Mouse (Mus musculus) forebrain, embryonic 13.5 days (tissue): ENCODE data around the gene Mbd5. TPM values are rescaled to one million over a fixed set of nuclear protein-coding genes. Genes with fewer than 3 reads are reported as not detected.

Experiments
- ATAC-seq: fragments of 200-750 bp; cut with Nextera tagmentation; 2 replicates; pipeline ENCODE4 v1.8.0; 2017
- H3K27ac ChIP-seq: fragments of 300-500 bp; sonication (generic); 2 replicates; pipeline ENCODE4 v1.5.1; 2015; ENCODE audit warnings: inconsistent platforms, mild to moderate bottlenecking, moderate library complexity
- H3K27me3 ChIP-seq: fragments of 300-500 bp; sonication (generic); 2 replicates; pipeline ENCODE4 v1.6.1; 2015; ENCODE audit warnings: mild to moderate bottlenecking, inconsistent platforms
- H3K36me3 ChIP-seq: fragments of 300-500 bp; sonication (generic); 2 replicates; pipeline ENCODE4 v1.6.1; 2015; ENCODE audit warnings: mild to moderate bottlenecking, inconsistent platforms; ENCODE audit not compliant: poor library complexity, severe bottlenecking
- H3K4me1 ChIP-seq: fragments of 300-500 bp; sonication (generic); 2 replicates; pipeline ENCODE4 v1.6.1; 2015; ENCODE audit warnings: inconsistent platforms
- H3K4me2 ChIP-seq: fragments of 300-500 bp; sonication (generic); 2 replicates; pipeline ENCODE4 v1.6.1; 2015; ENCODE audit warnings: inconsistent platforms, mild to moderate bottlenecking, moderate library complexity
- H3K4me3 ChIP-seq: fragments of 300-500 bp; sonication (generic); 2 replicates; pipeline ENCODE4 v1.5.1; 2015; ENCODE audit warnings: mild to moderate bottlenecking, inconsistent platforms
- H3K9ac ChIP-seq: fragments of 300-500 bp; sonication (generic); 2 replicates; pipeline ENCODE4 v1.6.1; 2015; ENCODE audit warnings: mild to moderate bottlenecking, inconsistent platforms
- H3K9me3 ChIP-seq: fragments of 300-500 bp; sonication (generic); replicated peaks from 2 replicates; pipeline ENCODE4 v1.6.1; 2016; ENCODE audit warnings: inconsistent platforms
- WGBS: fragments of 180-500 bp; shearing (Covaris S2); methylation state at CpG from one replicate; pipeline ENCODE4 v1.1.7; 2015; 5-methylcytosine and 5-hydroxymethylcytosine counted together
- polyA plus RNA-seq: library from polyadenylated mRNA; unstranded; fragments of >200 nt; fragmentation: Nextera tagmentation; extraction: Ambion mirVana; gene quantifications from 2 replicates; pipeline ENCODE4 v1.2.1, GENCODE M21; 2015

Mbd5 gene
- polyA plus RNA-seq, 1 experiment from 2014 or later, result 33.0 TPM

DNA sequence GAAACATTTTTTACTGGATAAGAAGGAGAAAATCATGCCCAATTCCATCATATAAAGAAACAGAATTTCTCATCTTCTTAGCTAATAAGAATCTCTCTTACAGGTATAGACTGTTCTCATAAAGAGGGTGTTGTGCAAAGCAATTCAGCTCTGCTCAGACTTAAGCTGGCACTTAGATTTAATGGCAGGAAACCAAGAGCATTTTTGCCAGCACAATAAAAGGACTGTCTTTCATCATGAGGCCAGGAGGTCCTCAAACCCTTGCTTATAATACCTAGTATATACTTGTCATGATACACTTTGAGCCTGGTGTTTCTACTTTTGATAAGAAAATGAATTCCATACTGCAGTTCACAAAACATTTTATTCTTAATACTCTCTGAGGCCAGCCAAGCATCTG lies 331.2 kb downstream of the Mbd5 start:
- Histone ChIP-seq H3K4me1 (no peaks in the 10 kb centered on the region), H3K27ac (no peak overlapping the region), H3K36me3 (peaks cover 7% of the 10 kb centered on the region), H3K9me3 (no peaks in the 10 kb centered on the region), H3K9ac (no peak overlapping the region), H3K4me2 (no peak overlapping the region), H3K27me3 (no peaks in the 10 kb centered on the region), H3K4me3 (no peak overlapping the region)
- no peak for ATAC-seq

DNA sequence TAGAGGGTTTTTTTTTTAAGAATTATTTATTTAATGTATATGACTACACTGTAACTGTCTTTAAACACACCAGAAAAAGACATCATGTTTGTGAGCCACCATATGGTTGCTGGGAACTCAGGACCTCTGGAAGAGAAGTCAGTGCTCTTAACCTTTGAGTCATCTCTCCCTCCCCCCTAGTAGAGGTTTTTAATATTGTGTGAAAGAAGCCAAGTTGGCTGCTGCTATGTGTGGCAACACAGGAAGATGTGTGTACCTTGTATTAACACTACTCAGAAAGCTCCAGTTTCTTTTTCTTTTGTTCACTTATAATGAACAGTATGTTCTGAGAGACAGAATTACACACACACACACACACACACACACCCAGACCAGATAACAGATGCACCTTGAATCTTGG lies 334.3 kb downstream of the Mbd5 start:
- H3K27ac ChIP-seq, result no peak overlapping the region
- no peak overlapping the region for H3K4me3 ChIP-seq
- H3K9me3 ChIP-seq, result no peaks in the 10 kb centered on the region
- H3K4me2 ChIP-seq, result no peak overlapping the region
- H3K27me3 ChIP-seq, result no peaks in the 10 kb centered on the region
- peaks cover 5% of the 10 kb centered on the region for H3K36me3 ChIP-seq
- no peak for ATAC-seq
- H3K4me1 ChIP-seq, result peaks cover 6% of the 10 kb centered on the region
- no peak overlapping the region for H3K9ac ChIP-seq

DNA sequence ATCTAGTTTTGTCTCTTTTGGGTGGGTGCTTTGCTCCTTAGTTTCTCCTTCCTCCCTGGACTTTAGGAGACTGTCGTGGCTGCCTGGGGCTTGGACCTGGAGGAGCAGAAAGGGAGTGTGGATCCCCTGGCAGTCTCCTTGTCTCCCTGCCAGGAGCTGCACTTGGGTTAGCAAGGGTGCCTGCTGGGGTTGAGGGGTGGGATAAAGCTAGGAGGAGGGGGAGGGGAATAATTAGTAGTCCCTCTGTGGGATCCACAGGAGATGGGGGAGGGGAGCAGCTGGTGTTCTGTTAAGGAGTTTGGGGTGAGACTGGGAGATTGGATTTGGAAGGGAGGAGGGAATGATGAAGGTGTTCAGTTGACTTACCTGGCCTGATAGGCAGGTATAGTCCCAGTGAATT lies 337.7 kb downstream of the Mbd5 start:
- Histone ChIP-seq H3K4me1 (peaks cover 6% of the 10 kb centered on the region), H3K9me3 (no peaks in the 10 kb centered on the region), H3K36me3 (peaks cover 9% of the 10 kb centered on the region; the same call in 1 of the 2 replicates), H3K27me3 (no peaks in the 10 kb centered on the region), H3K9ac (no peak overlapping the region), H3K4me3 (no peak overlapping the region), H3K27ac (no peak overlapping the region), H3K4me2 (no peak overlapping the region)
- WGBS, result 6% methylated on average over 1 of the region's 1 CpGs
- no peak for ATAC-seq

DNA sequence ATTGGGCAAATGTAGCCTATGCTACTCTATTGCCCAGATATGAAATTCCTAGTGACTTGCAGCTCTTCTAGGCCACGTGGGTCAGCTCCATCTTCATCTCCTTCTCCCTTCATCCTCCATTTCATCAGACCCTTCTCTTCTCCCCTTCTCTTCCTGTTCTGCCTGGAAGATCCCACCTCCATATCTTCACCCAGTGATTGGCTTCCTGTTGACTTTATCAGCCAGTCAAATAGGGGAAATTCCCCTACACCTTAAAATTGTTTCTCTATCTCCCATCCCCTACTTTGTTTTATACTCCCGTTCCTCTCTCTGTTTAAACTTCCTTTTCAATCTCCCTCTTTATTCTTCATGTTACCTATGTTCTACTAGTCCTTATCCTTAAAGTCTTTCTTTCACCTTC lies 342.4 kb downstream of the Mbd5 start:
- Histone ChIP-seq H3K27me3 (no peaks in the 10 kb centered on the region), H3K4me1 (peaks cover 5% of the 10 kb centered on the region), H3K9me3 (no peaks in the 10 kb centered on the region), H3K27ac (no peak overlapping the region), H3K4me2 (no peak overlapping the region), H3K36me3 (peaks cover 9% of the 10 kb centered on the region; the same call in 1 of the 2 replicates), H3K4me3 (no peak overlapping the region), H3K9ac (no peak overlapping the region)
- no peak for ATAC-seq
- 84% methylated on average over 2 of the region's 2 CpGs for WGBS

DNA sequence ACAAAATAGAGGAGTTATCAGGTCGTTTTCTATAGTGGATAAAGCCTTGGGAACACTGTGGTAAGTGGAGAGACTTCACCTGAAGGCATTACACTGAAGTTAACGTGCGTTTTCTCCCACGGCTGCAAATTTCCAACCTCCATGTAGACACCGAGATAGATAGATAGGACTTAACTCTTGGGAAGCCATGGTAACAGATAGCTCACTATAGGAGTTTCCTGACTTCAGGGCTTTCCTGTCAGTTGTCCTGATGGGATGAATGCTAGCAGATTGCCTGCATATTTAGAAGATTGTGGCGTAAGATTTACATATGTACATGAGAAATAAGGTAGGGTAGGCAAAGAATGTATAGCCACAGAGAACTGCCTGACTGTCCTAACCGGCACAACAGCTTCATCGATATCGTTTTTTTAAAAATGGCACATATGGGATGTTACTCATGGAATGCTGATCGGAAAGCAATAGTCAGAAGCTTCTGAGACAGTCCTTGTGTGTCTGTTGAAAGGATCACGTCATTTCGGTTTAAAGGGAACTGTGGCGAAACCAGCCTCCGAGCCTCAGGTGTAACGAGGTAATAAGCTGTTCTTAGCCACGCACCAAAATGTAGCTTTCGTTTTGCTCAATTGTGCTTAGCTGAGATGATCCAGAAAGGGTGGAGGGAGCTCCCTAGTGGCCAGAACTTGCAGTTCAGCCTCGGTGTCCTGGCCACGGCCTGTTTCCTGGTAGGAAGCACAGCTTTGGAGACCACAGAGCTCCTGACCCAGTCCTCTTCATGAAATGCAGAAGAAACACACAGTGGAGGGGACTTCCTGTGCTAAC lies 363.5 kb downstream of the Mbd5 start:
- peak overlapping the region; percentile 33 for H3K4me3 ChIP-seq
- H3K27me3 ChIP-seq, result no peaks in the 10 kb centered on the region
- no peaks in the 10 kb centered on the region for H3K9me3 ChIP-seq
- H3K9ac ChIP-seq, result peak overlapping the region; percentile 51
- peak overlapping the region; percentile 58 for H3K4me2 ChIP-seq
- no peak overlapping the region for H3K27ac ChIP-seq
- no peaks in the 10 kb centered on the region for H3K36me3 ChIP-seq
- 45% methylated on average over 19 of the region's 19 CpGs for WGBS
- no peaks in the 10 kb centered on the region for H3K4me1 ChIP-seq
- peak; percentile 93 for ATAC-seq

DNA sequence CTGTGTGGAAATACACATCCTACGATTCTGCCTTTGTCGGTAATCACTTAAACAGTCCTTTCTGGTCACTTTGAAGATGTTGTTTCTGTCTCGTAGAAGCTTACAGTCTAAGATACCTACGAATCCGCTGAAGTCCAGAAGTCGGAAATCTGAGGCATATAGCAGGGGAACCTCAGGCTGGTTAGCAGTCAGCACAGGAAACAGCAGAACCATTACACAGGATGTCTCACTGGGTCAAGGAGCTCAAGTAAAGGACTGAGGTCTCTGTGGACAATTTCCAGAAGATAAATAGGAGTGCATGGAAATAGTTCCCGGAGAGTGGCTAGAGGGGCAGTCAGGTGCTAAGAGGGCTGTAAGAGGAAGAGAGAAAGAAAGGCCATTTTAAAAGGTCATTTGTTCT lies 384.3 kb downstream of the Mbd5 start:
- Histone ChIP-seq H3K27me3 (no peaks in the 10 kb centered on the region), H3K36me3 (no peaks in the 10 kb centered on the region), H3K9me3 (no peaks in the 10 kb centered on the region), H3K4me3 (no peak overlapping the region), H3K9ac (no peak overlapping the region), H3K4me1 (no peaks in the 10 kb centered on the region), H3K27ac (no peak overlapping the region), H3K4me2 (no peak overlapping the region)
- WGBS, result 95% methylated on average over 7 of the region's 7 CpGs
- ATAC-seq, result no peak

DNA sequence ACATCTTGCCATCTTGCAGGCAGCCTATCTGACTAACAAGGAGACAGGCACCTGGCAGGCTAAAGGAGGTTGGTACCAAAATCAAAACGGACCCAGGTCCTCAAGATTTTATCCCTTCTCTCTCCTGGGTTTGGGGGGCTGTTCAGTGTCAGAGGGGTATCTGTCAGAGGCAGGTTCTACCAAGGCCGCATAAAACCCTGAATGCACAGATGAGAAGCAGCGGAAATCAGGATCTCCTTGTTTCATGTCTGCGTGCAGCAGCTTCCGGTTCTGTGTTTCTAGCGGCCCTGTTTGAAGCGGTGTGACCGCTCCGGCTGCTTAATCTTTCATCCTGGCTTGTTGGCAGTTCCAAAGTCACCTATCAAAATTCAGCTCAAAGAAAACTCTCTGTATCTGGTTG lies 386.0 kb downstream of the Mbd5 start:
- no peaks in the 10 kb centered on the region for H3K9me3 ChIP-seq
- H3K4me2 ChIP-seq, result no peak overlapping the region
- H3K27me3 ChIP-seq, result no peaks in the 10 kb centered on the region
- WGBS, result 93% methylated on average over 9 of the region's 9 CpGs
- no peak overlapping the region for H3K27ac ChIP-seq
- no peak for ATAC-seq
- no peak overlapping the region for H3K4me3 ChIP-seq
- no peak overlapping the region for H3K9ac ChIP-seq
- H3K36me3 ChIP-seq, result no peaks in the 10 kb centered on the region
- H3K4me1 ChIP-seq, result no peaks in the 10 kb centered on the region

DNA sequence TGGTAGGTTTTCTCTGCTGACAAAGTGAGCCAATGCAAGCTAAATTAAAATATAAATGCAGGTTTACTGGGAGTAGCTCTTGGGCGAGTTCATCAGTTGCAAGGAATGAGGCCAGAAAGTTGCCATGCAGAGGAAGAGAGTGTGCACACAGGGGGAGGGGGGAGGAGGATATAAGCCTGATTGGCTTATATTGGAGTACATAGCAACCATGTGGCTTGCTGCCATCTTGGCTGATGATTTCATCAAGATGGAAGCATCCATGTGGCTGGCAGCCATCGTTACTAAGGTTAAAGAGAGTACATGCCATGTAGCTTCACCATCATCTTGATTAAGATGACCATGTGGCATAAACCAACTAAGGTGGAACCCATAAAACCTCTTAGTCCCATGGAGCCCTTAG lies 395.0 kb downstream of the Mbd5 start:
- Histone ChIP-seq H3K9me3 (no peaks in the 10 kb centered on the region), H3K36me3 (no peaks in the 10 kb centered on the region), H3K4me1 (no peaks in the 10 kb centered on the region), H3K27me3 (no peaks in the 10 kb centered on the region), H3K4me3 (no peak overlapping the region), H3K4me2 (no peak overlapping the region), H3K9ac (no peak overlapping the region), H3K27ac (no peak overlapping the region)
- ATAC-seq, result peak; percentile 74
- WGBS, result 90% methylated on average over 2 of the region's 2 CpGs

DNA sequence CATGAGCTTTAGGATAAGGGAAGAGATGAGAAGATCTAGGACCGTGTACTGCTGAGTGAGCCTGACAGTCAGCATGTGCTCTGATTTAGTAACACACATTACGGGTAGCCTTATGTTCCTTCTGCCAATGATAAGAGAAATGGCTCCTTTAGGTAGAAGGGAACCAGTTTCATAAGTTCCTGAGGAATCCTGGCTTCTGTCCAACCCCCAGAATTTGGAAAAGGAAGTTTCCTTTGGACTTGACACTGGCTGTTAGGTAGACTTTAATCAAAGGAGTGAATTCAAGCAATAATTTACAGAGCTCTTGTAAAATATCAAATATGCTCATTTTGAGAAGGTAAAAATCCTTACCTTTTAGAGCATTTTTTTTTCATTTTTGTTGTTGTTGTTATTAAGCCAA lies 396.5 kb downstream of the Mbd5 start:
- no peak overlapping the region for H3K4me3 ChIP-seq
- H3K27ac ChIP-seq, result no peak overlapping the region
- H3K36me3 ChIP-seq, result no peaks in the 10 kb centered on the region
- H3K9me3 ChIP-seq, result no peaks in the 10 kb centered on the region
- no peaks in the 10 kb centered on the region for H3K27me3 ChIP-seq
- no peak overlapping the region for H3K9ac ChIP-seq
- 0 out of 2 replicates have a peak, but pooled peaks cover 4% of the 10 kb centered on the region for H3K4me1 ChIP-seq
- no peak overlapping the region for H3K4me2 ChIP-seq
- no peak for ATAC-seq
- WGBS, result 85% methylated on average over 2 of the region's 2 CpGs

DNA sequence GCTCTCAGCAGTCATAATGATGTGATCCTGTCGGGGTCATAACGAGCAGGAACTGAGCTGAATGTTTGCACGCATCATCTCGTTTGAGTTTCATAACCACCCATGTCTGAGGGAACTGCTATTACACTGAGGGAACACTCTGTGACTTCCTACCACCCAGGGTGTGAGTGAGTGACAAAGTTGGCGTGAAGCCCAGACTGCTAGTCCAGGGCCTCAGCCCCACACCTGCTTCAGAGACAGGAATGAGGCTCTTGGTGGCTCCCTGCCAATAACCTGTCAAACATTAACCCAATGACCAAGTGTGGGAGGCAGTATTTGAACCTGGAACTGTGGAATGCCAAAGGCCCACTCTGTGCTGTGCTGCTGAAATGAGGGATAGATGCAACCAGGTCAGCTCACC lies 400.5 kb downstream of the Mbd5 start:
- Histone ChIP-seq H3K9me3 (no peaks in the 10 kb centered on the region), H3K27ac (no peak overlapping the region), H3K4me1 (0 out of 2 replicates have a peak, but pooled peaks cover 4% of the 10 kb centered on the region), H3K4me2 (no peak overlapping the region), H3K4me3 (no peak overlapping the region), H3K36me3 (no peaks in the 10 kb centered on the region), H3K9ac (no peak overlapping the region), H3K27me3 (no peaks in the 10 kb centered on the region)
- ATAC-seq, result peak; percentile 58; the same call in 1 of the 2 replicates
- 42% methylated on average over 5 of the region's 5 CpGs for WGBS

DNA sequence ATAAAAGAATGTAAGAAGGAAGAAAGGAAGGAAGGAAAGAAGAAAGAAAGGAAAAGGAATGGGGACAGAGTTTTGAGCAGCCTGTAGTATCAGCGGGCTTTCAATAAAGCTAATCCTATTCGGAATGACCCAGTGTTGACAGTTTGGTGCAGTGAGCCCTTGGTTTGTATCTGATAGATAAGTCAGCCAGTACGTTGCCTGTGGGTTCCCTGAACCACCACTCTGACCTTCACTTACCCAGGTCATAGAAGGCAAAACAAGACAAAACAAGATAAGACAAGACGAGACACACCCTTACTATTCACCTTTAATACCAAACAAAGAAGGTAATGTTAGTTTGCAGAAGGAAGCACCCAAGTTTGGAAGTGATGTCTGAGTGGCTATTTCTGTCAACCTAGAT lies 401.5 kb downstream of the Mbd5 start:
- Histone ChIP-seq H3K4me1 (0 out of 2 replicates have a peak, but pooled peaks cover 4% of the 10 kb centered on the region), H3K9me3 (no peaks in the 10 kb centered on the region), H3K9ac (no peak overlapping the region), H3K36me3 (no peaks in the 10 kb centered on the region), H3K27ac (no peak overlapping the region), H3K4me3 (no peak overlapping the region), H3K27me3 (no peaks in the 10 kb centered on the region), H3K4me2 (no peak overlapping the region)
- 90% methylated on average over 4 of the region's 4 CpGs for WGBS
- ATAC-seq, result no peak

DNA sequence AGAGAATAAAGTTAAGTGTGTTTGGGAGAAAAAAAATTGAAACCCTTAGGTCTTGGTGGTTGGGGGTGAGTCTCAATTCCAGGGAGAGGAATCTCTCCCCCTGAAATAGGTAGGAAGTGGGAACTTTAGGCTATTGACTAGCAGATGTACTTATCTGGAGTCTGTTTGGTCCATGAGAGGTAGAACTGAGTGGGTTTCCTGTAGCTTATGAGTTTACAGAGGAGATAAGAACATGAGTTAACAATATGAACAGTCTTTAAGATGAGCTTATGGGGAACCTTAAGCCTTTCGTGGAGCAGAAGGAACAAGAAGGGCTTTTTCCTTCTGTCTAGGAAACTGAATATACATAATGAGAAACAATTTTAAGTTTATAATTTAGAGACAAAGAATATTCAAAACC lies 404.8 kb downstream of the Mbd5 start:
- H3K9me3 ChIP-seq, result no peaks in the 10 kb centered on the region

DNA sequence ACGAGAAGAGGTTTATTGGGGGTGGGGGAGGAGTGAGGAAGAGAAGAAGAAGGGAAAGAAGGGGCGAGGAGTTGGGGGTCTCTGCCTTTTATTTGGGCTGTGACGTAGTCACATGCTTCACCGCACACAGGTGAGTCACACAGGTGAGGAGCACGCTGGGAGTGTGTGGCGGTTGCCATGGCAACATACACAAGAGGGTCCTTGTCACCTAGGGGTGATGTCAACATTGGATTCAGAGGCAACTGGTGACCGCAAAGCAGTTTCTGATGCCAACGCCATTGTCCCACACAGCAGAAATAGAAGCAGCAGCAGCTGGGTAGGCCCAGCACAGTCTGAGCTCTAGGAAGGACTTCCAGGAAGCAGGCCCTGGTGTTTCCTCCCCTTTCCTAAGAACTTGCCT lies 406.6 kb downstream of the Mbd5 start:
- H3K4me1 ChIP-seq, result no peaks in the 10 kb centered on the region
- H3K36me3 ChIP-seq, result no peaks in the 10 kb centered on the region
- WGBS, result 89% methylated on average over 8 of the region's 8 CpGs
- H3K4me2 ChIP-seq, result no peak overlapping the region
- no peaks in the 10 kb centered on the region for H3K27me3 ChIP-seq
- H3K4me3 ChIP-seq, result no peak overlapping the region
- no peak overlapping the region for H3K27ac ChIP-seq
- ATAC-seq, result no peak
- H3K9ac ChIP-seq, result no peak overlapping the region
- no peaks in the 10 kb centered on the region for H3K9me3 ChIP-seq

More for the DNA sequence above, 404.8 kb downstream of the Mbd5 start:
- no peaks in the 10 kb centered on the region for H3K36me3 ChIP-seq
- H3K4me2 ChIP-seq, result no peak overlapping the region
- H3K4me3 ChIP-seq, result no peak overlapping the region
- 0 out of 2 replicates have a peak, but pooled peaks cover 4% of the 10 kb centered on the region for H3K4me1 ChIP-seq
- WGBS, result 98% methylated on average over 1 of the region's 1 CpGs
- H3K9ac ChIP-seq, result no peak overlapping the region
- no peak overlapping the region for H3K27ac ChIP-seq
- no peaks in the 10 kb centered on the region for H3K27me3 ChIP-seq
- ATAC-seq, result no peak
